Comparison of ENCODE assay signal across 8 mouse cellular contexts in genomic region chrX:48341621-48342161, GRCm38 (mm10). TPM values are rescaled to one million over a fixed set of nuclear protein-coding genes. Genes with fewer than 3 reads are reported as not detected.
DNase-seq lines count a peak whose midpoint lies in the region; ATAC-seq and TF ChIP-seq lines count a peak whose summit lies in the region.

No protein-coding gene starts in this region.

- H3K36me3 ChIP-seq in G1E (replicated peaks): no peaks in the 10 kb centered on the region
- no peaks in the 10 kb centered on the region for H3K36me3 ChIP-seq in forebrain, embryonic 14.5 days (ENCODE audit: control insufficient read depth, insufficient read depth, low read length)
- no peaks in the 10 kb centered on the region for H3K36me3 ChIP-seq in midbrain, embryonic 11.5 days (ENCODE audit: control insufficient read depth, insufficient read depth, low read length)
- H3K36me3 ChIP-seq in stomach, embryonic 15.5 days: no peaks in the 10 kb centered on the region

- intact Hi-C loops in heart, postnatal 36 days (cut with DNase I): loop anchor here (1.0 to 2.0 kb wide), 2 partner anchors 26 to 55 kb away; no protein-coding TSS in a partner anchor

- H3K4me1 ChIP-seq in G1E (ENCODE audit: insufficient read depth, low read depth, low read length): peaks cover 34% of the 10 kb centered on the region
- H3K4me1 ChIP-seq in forebrain, embryonic 14.5 days (ENCODE audit: control insufficient read depth, insufficient read depth, low read length): no peaks in the 10 kb centered on the region
- H3K4me1 ChIP-seq in midbrain, embryonic 11.5 days (ENCODE audit: control insufficient read depth, insufficient read depth, low read length): peaks cover 2% of the 10 kb centered on the region; the same call in 1 of the 2 replicates
- 0 out of 2 replicates have a peak, but pooled peaks cover 4% of the 10 kb centered on the region for H3K4me1 ChIP-seq in stomach, embryonic 15.5 days

- no peak for ATAC-seq in G1E (ENCODE audit: extremely low read depth, insufficient number of reproducible peaks, low FRiP score, poor library complexity, severe bottlenecking)
- ATAC-seq in forebrain, embryonic 14.5 days: 0 out of 2 replicates have a peak, but pooled peaks have one; percentile 6
- ATAC-seq in midbrain, embryonic 11.5 days (ENCODE audit: low FRiP score): peak; percentile 12; the same call in 1 of the 2 replicates
- peak; percentile 50 for ATAC-seq in stomach, embryonic 15.5 days (ENCODE audit: insufficient read depth, low FRiP score, low read depth)

- no peak for TF ChIP-seq CTCF in G1E (IDR thresholded peaks at IDR 0.05; ENCODE audit: low read depth, low read length)

- DNase-seq in G1E (ENCODE audit: low spot score): no peak
- DNase-seq in adrenal gland, postnatal 36 days: peak; percentile 81 to 84
- DNase-seq in forebrain, embryonic 14.5 days (ENCODE audit: low spot score): peak; percentile 22
- DNase-seq in heart, postnatal 36 days: peak; percentile 47 to 58
- peak; percentile 9 to 40 for DNase-seq in layer of hippocampus, postnatal 10 days (ENCODE audit: low spot score in 2 of 2)
- DNase-seq in midbrain, embryonic 11.5 days (ENCODE audit: low spot score, missing footprints): peak; percentile 87
- no peak for DNase-seq in natural killer cell, adult 2 months (ENCODE audit: low spot score in 2 of 2)

- 40% methylated on average over 22 of the region's 73 CpGs for whole genome bisulfite sequencing in forebrain, embryonic 14.5 days
- WGBS in midbrain, embryonic 11.5 days: 25% methylated on average over 28 of the region's 73 CpGs
- WGBS in stomach, embryonic 15.5 days: 13% methylated on average over 24 of the region's 73 CpGs

- H3K27ac ChIP-seq in forebrain, embryonic 14.5 days (ENCODE audit: low read depth, low read length): no peak overlapping the region
- H3K27ac ChIP-seq in midbrain, embryonic 11.5 days (ENCODE audit: low read depth, low read length): no peak overlapping the region
- peak overlapping the region; percentile 61 for H3K27ac ChIP-seq in stomach, embryonic 15.5 days

- peaks cover 59% of the 10 kb centered on the region for H3K27me3 ChIP-seq in G1E (ENCODE audit: insufficient read depth, low read length)
- no peaks in the 10 kb centered on the region for H3K27me3 ChIP-seq in forebrain, embryonic 14.5 days (replicated peaks; ENCODE audit: control insufficient read depth, insufficient read depth, low read length)
- no peaks in the 10 kb centered on the region; the same call in none of the 2 replicates for H3K27me3 ChIP-seq in midbrain, embryonic 11.5 days (ENCODE audit: control insufficient read depth, insufficient read depth, low read length)
- H3K27me3 ChIP-seq in stomach, embryonic 15.5 days (replicated peaks): no peaks in the 10 kb centered on the region

- H3K9ac ChIP-seq in forebrain, embryonic 14.5 days (ENCODE audit: low read length): peak overlapping the region; percentile 57
- peak overlapping the region; percentile 54 for H3K9ac ChIP-seq in midbrain, embryonic 11.5 days (ENCODE audit: low read length)
- H3K9ac ChIP-seq in stomach, embryonic 15.5 days: peak overlapping the region; percentile 35; the same call in 1 of the 2 replicates

- peak overlapping the region; percentile 67 for H3K4me2 ChIP-seq in forebrain, embryonic 14.5 days (ENCODE audit: low read length)
- peak overlapping the region; percentile 71 for H3K4me2 ChIP-seq in midbrain, embryonic 11.5 days
- H3K4me2 ChIP-seq in stomach, embryonic 15.5 days: peak overlapping the region; percentile 71

- no peaks in the 10 kb centered on the region for H3K9me3 ChIP-seq in G1E (replicated peaks)
- no peaks in the 10 kb centered on the region for H3K9me3 ChIP-seq in forebrain, embryonic 14.5 days (replicated peaks; ENCODE audit: control insufficient read depth, low read length)
- no peaks in the 10 kb centered on the region for H3K9me3 ChIP-seq in midbrain, embryonic 11.5 days (ENCODE audit: control insufficient read depth, low read length)
- no peaks in the 10 kb centered on the region for H3K9me3 ChIP-seq in stomach, embryonic 15.5 days

- peak overlapping the region; percentile 66; the same call in 1 of the 2 replicates for H3K4me3 ChIP-seq in G1E (ENCODE audit: low read depth, low read length)
- H3K4me3 ChIP-seq in forebrain, embryonic 14.5 days (ENCODE audit: low read depth, low read length): peak overlapping the region; percentile 43
- peak overlapping the region; percentile 58 for H3K4me3 ChIP-seq in midbrain, embryonic 11.5 days (ENCODE audit: low read depth, low read length)
- peak overlapping the region; percentile 56 for H3K4me3 ChIP-seq in stomach, embryonic 15.5 days (replicated peaks)

RNA-seq across cellular contexts. Expression of gene Bcorl1, which starts 0.5 kb away (rescaled TPM):
- total RNA-seq in G1E (2014; fragmentation: Nextera tagmentation) (5.6 and 12.2 TPM in 2 replicates), G1E (2017) (2.4 and 6.0 TPM in 2 replicates)
- polyA plus RNA-seq in G1E (2012): 1.7 and 3.0 TPM in 2 replicates
- 10 to 100 TPM in 1 of 2 experiments, 1 to 10 TPM in 1; 9.8 to 11.2 TPM for total RNA-seq in adrenal gland, postnatal 36 days (2021)
- polyA plus RNA-seq in forebrain, embryonic 14.5 days (2014; fragmentation: Nextera tagmentation; extraction: Ambion mirVana): 4.7 and 6.6 TPM in 2 replicates
- 1 to 10 TPM; 7.6 to 8.5 TPM for total RNA-seq in heart, postnatal 36 days (2021)
- total RNA-seq in layer of hippocampus, postnatal 10 days (2021): 10 to 100 TPM; 17.6 to 19.6 TPM
- 4.2 and 4.7 TPM in 2 replicates for polyA plus RNA-seq in midbrain, embryonic 11.5 days (2014; fragmentation: Nextera tagmentation; extraction: Ambion mirVana)
- 5.4 and 6.0 TPM in 2 replicates for polyA plus RNA-seq in stomach, embryonic 15.5 days (2015; fragmentation: Nextera tagmentation; extraction: Ambion mirVana)

Comparison
In these comparisons a context has a peak if more than half of its experiments do, and no peak if none do; other contexts are left out.
1. DNase-seq: peak in adrenal gland, postnatal 36 days (2 of 2), forebrain, embryonic 14.5 days (single experiment), heart, postnatal 36 days (2 of 2), layer of hippocampus, postnatal 10 days (2 of 2) and midbrain, embryonic 11.5 days (single experiment); none in G1E (single experiment) and natural killer cell, adult 2 months (0 of 2).
2. Peak in every context shown above with its lines, with median percentiles within 50 percentile points of each other: H3K4me3 ChIP-seq, H3K4me2 ChIP-seq and H3K9ac ChIP-seq.